Comparison of ENCODE assay signal across 19 mouse cellular contexts in genomic region chr2:155636881-155637280, GRCm38 (mm10). TPM values are rescaled to one million over a fixed set of nuclear protein-coding genes. Genes with fewer than 3 reads are reported as not detected.
A peak's percentile ranks its signal among the peaks of the same experiment; 100 is the strongest.
DNase-seq lines count a peak whose midpoint lies in the region; TF ChIP-seq lines count a peak whose summit lies in the region.
"Had no signal": no experiment of that assay in that cellular context is flagged by ENCODE, and none has a peak within 500 bp of the region (broad histone marks: within the 10 kb centered on the region; RNA-seq: fewer than 3 reads in every experiment).

No protein-coding gene starts in this region.

- TF ChIP-seq CTCF in liver, adult 2 months (IDR thresholded peaks at IDR 0.05; ENCODE audit: low read depth, low read length): no peak
- no peak for TF ChIP-seq CTCF in bone marrow macrophage, adult 2 months (IDR thresholded peaks at IDR 0.05; ENCODE audit: low read depth, low read length)

- peaks cover 11% of the 10 kb centered on the region; the same call in 1 of the 2 replicates for H3K36me3 ChIP-seq in liver, adult 2 months (ENCODE audit: control insufficient read depth, insufficient read depth, low read length)

- no peak overlapping the region for H3K9ac ChIP-seq in liver, adult 2 months (ENCODE audit: low read depth, low read length)
- H3K9ac ChIP-seq: embryonic facial prominence, embryonic 12.5 days; forebrain, embryonic 13.5 days; forebrain, embryonic 15.5 days; forebrain, postnatal 0 days had no signal

- H3K79me2 ChIP-seq in liver, adult 2 months (ENCODE audit: control insufficient read depth, insufficient read depth, low read length): no peaks in the 10 kb centered on the region

- intact Hi-C loops in heart, postnatal 25 days (cut with DNase I): no loop called here

- peaks cover 34% of the 10 kb centered on the region for H3K4me1 ChIP-seq in liver, adult 2 months (ENCODE audit: control insufficient read depth, insufficient read depth, low read length)
- peaks cover 25% of the 10 kb centered on the region for H3K4me1 ChIP-seq in bone marrow macrophage, adult 2 months (ENCODE audit: control insufficient read depth, insufficient read depth, low read length)
- H3K4me1 ChIP-seq: embryonic facial prominence, embryonic 12.5 days had no signal

- DNase-seq in heart, adult 11 months: peak; percentile 73
- DNase-seq in heart, postnatal 25 days (ENCODE audit: low spot score): no peak
- peak; percentile 48 for DNase-seq in liver, adult 2 months (ENCODE audit: extremely low read depth, low read depth, low spot score)
- DNase-seq in liver: no peak
- DNase-seq in urinary bladder, postnatal 14 days (ENCODE audit: low spot score): no peak
- no peak for DNase-seq in testis, postnatal 10 days (ENCODE audit: low spot score)
- DNase-seq: adrenal gland, adult 2 months; adrenal gland, postnatal 10 days; adrenal gland, postnatal 36 days; cerebellum, adult 11-12 months; cerebellum, adult 2 months; cerebellum, adult 9-10 months; cerebellum, postnatal 25 days; forebrain, postnatal 0 days had no signal

- no peaks in the 10 kb centered on the region for H3K27me3 ChIP-seq in liver, adult 2 months (ENCODE audit: control insufficient read depth, insufficient read depth, low read length)

- no peak for TF ChIP-seq POLR2A in liver, adult 2 months (IDR thresholded peaks at IDR 0.05; ENCODE audit: extremely low read depth, insufficient read depth, low read length)
- TF ChIP-seq POLR2A in bone marrow macrophage, adult 2 months (IDR thresholded peaks at IDR 0.05; ENCODE audit: borderline replicate concordance, low read depth, low read length): no peak

- no peak overlapping the region for H3K27ac ChIP-seq in liver, adult 2 months (replicated peaks; ENCODE audit: insufficient read depth, low read depth, low read length)
- H3K27ac ChIP-seq in bone marrow macrophage, adult 2 months (ENCODE audit: insufficient read depth, low read depth, low read length): peak overlapping the region; percentile 17; the same call in 1 of the 2 replicates
- H3K27ac ChIP-seq: embryonic facial prominence, embryonic 10.5 days; embryonic facial prominence, embryonic 12.5 days; forebrain, embryonic 13.5 days; forebrain, embryonic 15.5 days had no signal

- no peak overlapping the region for H3K4me3 ChIP-seq in liver, adult 2 months (ENCODE audit: insufficient read depth, low read depth, low read length)
- no peak overlapping the region for H3K4me3 ChIP-seq in bone marrow macrophage, adult 2 months (ENCODE audit: insufficient read depth, low read length)
- H3K4me3 ChIP-seq: embryonic facial prominence, embryonic 10.5 days; embryonic facial prominence, embryonic 12.5 days; forebrain, embryonic 13.5 days; forebrain, embryonic 15.5 days had no signal

RNA-seq across cellular contexts. Expression of gene Myh7b, which starts 25.9 kb away (rescaled TPM):
- 10 to 100 TPM; 35.4 to 36.0 TPM for total RNA-seq in heart, postnatal 25 days (2021)
- total RNA-seq in liver, adult 2 months (2014; rRNA removed): not detected in 2 replicates
- not detected in 2 replicates for polyA plus RNA-seq in liver, adult 2 months (2012; rRNA removed)
- polyA plus RNA-seq in bone marrow macrophage, adult 2 months (2012; ENCODE audit: insufficient read depth, insufficient read length, missing spikeins): not detected in 2 replicates

RNA-seq across cellular contexts. Expression of gene Gss, which starts 44.3 kb away (rescaled TPM):
- 10 to 100 TPM; 13.4 to 13.9 TPM for total RNA-seq in heart, postnatal 25 days (2021)
- total RNA-seq in liver, adult 2 months (2014; rRNA removed): 69.4 and 112 TPM in 2 replicates
- 113 and 134 TPM in 2 replicates for polyA plus RNA-seq in liver, adult 2 months (2012; rRNA removed)
- 10.5 and 12.9 TPM in 2 replicates for polyA plus RNA-seq in bone marrow macrophage, adult 2 months (2012; ENCODE audit: insufficient read depth, insufficient read length, missing spikeins)

RNA-seq across cellular contexts. Expression of gene Trpc4ap, which starts 55.3 kb away (rescaled TPM):
- 10 to 100 TPM; 82.1 to 82.5 TPM for total RNA-seq in heart, postnatal 25 days (2021)
- 53.4 and 65.6 TPM in 2 replicates for total RNA-seq in liver, adult 2 months (2014; rRNA removed)
- polyA plus RNA-seq in liver, adult 2 months (2012; rRNA removed): 101 and 114 TPM in 2 replicates
- 93.1 and 108 TPM in 2 replicates for polyA plus RNA-seq in bone marrow macrophage, adult 2 months (2012; ENCODE audit: insufficient read depth, insufficient read length, missing spikeins)

Comparison
In these comparisons a context has a peak if more than half of its experiments do, and no peak if none do; other contexts are left out.
1. DNase-seq: peak in heart, adult 11 months (single experiment) and liver, adult 2 months (single experiment); none in heart, postnatal 25 days (single experiment), liver (single experiment), urinary bladder, postnatal 14 days (single experiment) and testis, postnatal 10 days (single experiment).
2. RNA of gene Myh7b, which starts 25.9 kb away (total RNA-seq): 35.4 to 36.0 TPM in heart, postnatal 25 days; not detected in liver, adult 2 months; every median in the first group is over 10 times any median in the second.